Mouse (Mus musculus) macrophage (primary cell): ENCODE results near the gene 2010111I01Rik. TPM values are rescaled to one million over a fixed set of nuclear protein-coding genes. Genes with fewer than 3 reads are reported as not detected.
A peak's percentile ranks its signal among the peaks of the same experiment; 100 is the strongest.
"Not testable (repeated sequence)": the region's sequence is repeated elsewhere in the genome, so short reads cannot be mapped to it uniquely, and the experiment has no call there.

Experiments
- H3K27ac ChIP-seq: fragments of 350-480 bp; formaldehyde crosslinking; 2 replicates; pipeline ENCODE4 v1.9.0; 2021
- H3K36me3 ChIP-seq: fragments of 350-480 bp; formaldehyde crosslinking; 2 replicates; pipeline ENCODE4 v1.9.0; 2021; ENCODE audit errors: inconsistent target
- H3K4me3 ChIP-seq: fragments of 350-480 bp; formaldehyde crosslinking; 2 replicates; pipeline ENCODE4 v1.9.0; 2021; ENCODE audit errors: inconsistent target
- H3K79me2 ChIP-seq: fragments of 350-480 bp; formaldehyde crosslinking; 2 replicates; pipeline ENCODE4 v1.9.0; 2021; ENCODE audit errors: inconsistent target
- WGBS: methylation state at CpG from one replicate; pipeline ENCODE4 v1.1.7; 2026; ENCODE audit warnings: inconsistent platforms; ENCODE audit not compliant: missing documents; 5-methylcytosine and 5-hydroxymethylcytosine counted together
- polyA plus RNA-seq: library from polyadenylated mRNA; stranded (reverse); fragments of 250-400 nt; gene quantifications from 3 replicates; pipeline ENCODE4 v1.2.4, GENCODE M21; 2018; ENCODE audit warnings: inconsistent platforms

2010111I01Rik gene
- polyA plus RNA-seq, 1 experiment from 2014 or later = 59.3 TPM

DNA sequence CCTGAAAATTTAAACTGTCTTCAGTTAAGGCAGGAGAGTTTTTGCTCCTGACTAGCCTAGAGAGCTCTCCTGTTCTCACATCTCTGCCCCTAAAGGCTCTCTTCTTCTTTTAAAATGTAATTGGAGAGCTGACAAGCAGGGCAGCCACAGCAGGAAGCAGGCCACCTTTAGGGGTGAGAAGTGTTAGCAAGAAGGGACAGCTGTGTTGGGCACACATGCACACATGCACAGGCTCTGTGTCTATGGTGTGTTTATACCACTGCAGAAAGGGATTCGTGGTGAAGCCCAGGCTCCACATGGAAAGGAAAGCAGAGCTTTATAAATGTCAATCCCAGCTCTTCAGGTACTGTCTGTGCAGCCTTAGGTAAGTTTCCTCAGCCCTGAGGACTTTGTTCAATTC is 241.7 kb downstream of the 2010111I01Rik start:
- Histone ChIP-seq H3K36me3 (no peaks in the 10 kb centered on the region), H3K4me3 (no peak overlapping the region), H3K27ac (no peak overlapping the region), H3K79me2 (no peaks in the 10 kb centered on the region)
- 100% methylated on average over 1 of the region's 1 CpGs for WGBS

DNA sequence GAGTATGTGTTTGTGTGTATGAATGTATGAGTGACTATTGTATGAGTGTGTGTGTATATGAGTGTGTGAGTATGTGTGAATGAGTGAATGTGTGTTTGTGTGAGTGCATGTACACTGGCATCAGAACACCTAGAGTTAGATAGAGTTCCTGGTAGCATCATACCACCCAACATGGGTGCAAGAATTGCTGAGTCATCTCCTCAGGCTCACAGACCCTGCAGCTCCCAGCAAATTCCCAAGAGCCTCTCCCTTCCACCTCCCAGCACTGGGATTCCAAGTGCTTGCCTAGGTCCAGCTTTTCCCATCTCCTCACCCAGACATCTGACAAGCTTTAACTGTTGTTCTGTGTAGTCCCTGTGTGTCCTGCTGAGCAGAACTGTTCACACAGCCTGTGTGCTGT is 251.8 kb downstream of the 2010111I01Rik start:
- no peak overlapping the region for H3K27ac ChIP-seq
- no peaks in the 10 kb centered on the region for H3K79me2 ChIP-seq
- no peaks in the 10 kb centered on the region for H3K36me3 ChIP-seq
- no peak overlapping the region for H3K4me3 ChIP-seq

DNA sequence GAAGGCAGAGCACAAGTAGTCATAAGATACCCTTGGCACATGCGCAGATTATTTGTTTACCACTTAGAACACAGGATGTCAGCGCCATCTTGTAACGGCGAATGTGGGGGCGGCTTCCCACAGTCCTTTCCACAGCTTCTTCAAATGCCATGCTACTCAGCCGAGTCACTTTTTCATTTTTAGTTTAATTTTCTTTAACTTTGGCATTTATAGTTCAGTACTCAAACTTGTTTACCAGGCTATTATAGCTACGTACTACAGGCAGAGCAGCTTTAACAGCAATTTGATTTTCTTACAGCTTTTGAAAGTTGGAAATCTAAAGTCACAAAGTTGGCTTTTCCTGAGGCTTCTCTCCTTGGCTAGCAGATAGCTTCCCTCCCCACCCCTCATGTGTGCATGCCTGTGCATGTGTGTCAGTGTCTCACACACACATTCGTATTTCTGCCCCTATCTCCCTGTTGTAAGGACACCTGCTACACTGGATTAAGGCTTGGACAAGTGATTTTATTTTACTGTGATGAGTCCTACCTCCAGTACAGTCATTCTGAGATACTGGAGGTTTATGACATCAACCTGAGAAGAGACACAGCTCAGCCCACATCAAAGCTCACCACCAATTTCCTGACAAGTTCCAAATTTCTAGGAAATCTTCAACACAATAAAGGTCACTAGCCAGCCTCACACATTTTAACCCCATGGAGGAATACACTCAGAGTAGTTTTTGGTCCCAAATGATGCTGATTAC is 258.5 kb downstream of the 2010111I01Rik start:
- no peaks in the 10 kb centered on the region for H3K36me3 ChIP-seq
- H3K4me3 ChIP-seq = no peak overlapping the region
- no peak overlapping the region for H3K27ac ChIP-seq
- H3K79me2 ChIP-seq = no peaks in the 10 kb centered on the region
- WGBS = 97% methylated on average over 7 of the region's 8 CpGs

DNA sequence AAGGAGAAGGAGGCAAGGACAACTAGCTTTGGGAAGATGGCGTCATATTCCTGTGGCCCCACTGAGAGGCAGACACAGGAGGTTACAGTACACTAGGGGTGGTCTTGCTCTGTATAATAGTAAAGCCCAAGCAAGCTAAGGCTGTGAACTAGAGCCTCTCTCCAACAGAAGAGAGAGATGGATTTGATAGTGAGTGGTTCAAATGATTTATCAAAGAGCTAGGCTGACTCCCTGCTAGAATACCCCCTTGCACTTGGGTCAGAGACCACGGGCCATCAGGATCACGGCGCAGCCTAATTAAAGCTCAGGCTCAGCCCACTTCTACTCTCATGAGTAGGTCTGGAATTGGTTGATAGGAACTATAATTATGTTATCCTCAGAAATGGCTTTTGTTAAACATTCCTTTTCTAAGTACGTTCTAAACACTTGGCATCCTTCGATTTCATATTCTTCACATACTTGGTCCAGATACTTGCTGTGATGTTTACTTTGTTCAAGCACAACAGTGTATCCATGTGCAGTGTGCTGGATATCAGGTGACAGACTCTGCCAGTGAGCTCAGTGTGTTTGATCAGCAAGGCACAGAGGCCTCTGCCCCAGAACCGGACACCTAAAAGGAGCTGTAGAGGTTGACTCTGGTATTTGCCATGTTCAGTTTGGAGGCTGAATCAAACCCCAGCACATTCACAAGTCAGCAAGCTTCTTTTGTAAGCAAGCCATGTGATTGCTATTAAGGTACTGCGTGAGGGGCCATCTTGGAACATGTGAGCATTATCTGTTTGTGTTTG is 261.3 kb downstream of the 2010111I01Rik start:
- WGBS = 98% methylated on average over 8 of the region's 8 CpGs
- no peaks in the 10 kb centered on the region for H3K79me2 ChIP-seq
- no peak overlapping the region for H3K27ac ChIP-seq
- H3K36me3 ChIP-seq = no peaks in the 10 kb centered on the region
- no peak overlapping the region for H3K4me3 ChIP-seq

DNA sequence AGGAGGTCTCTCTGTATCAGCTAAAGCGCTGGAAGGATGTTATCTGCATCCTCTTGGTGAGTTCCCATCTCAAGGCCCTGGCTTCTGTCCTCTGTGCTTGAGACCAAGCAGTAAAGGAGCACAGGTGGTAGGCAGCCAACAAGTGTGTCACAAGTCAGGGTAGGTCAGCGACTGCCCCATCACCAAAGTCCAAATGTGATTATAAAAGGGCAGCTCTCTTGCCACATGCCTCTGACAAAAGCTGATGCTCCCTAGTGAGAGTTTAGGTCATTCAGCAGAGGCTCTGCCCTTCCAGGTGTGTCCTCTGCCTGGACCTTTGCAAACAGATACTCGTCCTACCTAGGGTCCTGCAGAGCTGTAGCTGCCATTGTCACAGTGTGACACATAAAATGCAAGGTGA is 263.1 kb downstream of the 2010111I01Rik start:
- H3K4me3 ChIP-seq = no peak overlapping the region
- no peak overlapping the region for H3K27ac ChIP-seq
- H3K36me3 ChIP-seq = no peaks in the 10 kb centered on the region
- no peaks in the 10 kb centered on the region for H3K79me2 ChIP-seq
- WGBS = 98% methylated on average over 3 of the region's 3 CpGs

DNA sequence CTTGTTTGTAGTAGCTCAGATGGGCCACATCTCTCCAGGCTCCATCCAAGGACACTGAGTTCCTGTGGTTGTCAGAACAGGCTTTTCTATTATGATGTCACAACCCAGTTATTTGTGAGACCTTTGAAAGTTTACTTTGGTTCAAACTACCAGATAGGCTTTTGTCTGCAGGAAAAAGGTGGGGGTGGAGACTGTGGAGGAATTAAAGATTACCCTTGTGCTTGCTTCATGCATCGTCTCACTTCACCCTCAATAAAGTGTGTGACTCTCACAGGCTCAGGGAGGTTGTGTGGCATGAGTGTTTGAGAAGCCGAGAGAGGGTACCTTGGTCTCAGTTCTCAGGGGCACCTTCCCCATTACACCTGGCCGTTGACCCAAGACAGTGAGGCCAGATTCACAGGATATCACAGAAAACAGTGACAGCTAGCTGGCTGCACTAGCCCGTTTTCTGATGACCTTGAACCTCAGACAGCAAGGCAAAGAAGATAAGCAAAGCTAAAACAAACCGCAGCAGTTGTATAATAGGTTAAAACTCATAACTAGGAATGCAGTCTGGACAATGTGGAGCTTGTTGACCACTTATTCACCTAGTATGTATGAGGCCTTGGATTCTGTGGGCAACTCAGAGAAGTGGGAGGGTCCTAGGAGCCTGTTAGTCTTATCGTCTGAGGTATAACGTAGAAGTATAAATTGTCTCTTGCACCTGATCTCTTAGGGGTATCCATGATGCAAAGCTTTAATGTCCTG is 266.4 kb downstream of the 2010111I01Rik start:
- WGBS = 93% methylated on average over 7 of the region's 7 CpGs
- Histone ChIP-seq H3K36me3 (no peaks in the 10 kb centered on the region), H3K4me3 (no peak overlapping the region), H3K79me2 (no peaks in the 10 kb centered on the region), H3K27ac (no peak overlapping the region)

DNA sequence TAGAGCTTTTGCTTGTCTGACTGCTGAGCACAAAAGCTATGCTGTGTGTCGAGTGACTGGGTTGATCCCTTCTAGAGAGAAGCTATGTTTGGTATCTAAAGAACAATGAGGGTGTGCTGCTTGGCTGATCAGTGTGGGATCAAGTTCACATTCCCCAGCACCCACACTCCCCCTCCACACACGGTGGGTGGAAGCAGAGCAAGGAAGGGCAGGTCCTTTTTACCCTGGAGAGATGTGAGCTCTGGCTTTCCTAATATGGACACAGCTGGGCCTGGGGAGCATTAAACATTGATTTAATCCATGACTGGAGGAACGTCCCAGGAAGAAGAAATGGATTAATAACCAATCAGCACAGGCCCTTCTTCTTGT is 267.0 kb downstream of the 2010111I01Rik start:
- Histone ChIP-seq H3K27ac (no peak overlapping the region), H3K79me2 (no peaks in the 10 kb centered on the region), H3K4me3 (no peak overlapping the region), H3K36me3 (no peaks in the 10 kb centered on the region)
- WGBS = 85% methylated on average over 3 of the region's 3 CpGs

DNA sequence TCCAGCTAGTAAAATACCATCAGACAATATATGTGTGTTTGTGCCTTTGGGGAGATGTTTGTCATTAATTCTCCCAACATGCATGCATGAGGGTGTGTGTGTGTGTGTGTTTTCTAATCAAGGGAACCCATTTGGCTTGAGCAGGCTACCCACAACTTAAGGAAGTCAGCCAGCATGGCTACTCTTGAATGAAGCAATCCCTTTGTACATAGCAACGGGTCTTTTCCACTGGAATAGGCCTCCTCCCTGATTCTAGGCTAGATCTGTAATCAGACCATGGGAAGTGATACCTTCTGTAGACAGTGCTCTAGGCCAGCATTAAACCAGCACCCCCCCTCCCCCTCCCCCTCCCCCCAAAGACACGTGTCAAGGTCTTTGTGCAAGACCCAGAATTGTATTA is 267.9 kb downstream of the 2010111I01Rik start:
- no CpG with 5 or more reads among the region's 2 CpGs for WGBS
- Histone ChIP-seq H3K79me2 (no peaks in the 10 kb centered on the region), H3K4me3 (no peak overlapping the region), H3K27ac (no peak overlapping the region), H3K36me3 (no peaks in the 10 kb centered on the region)

DNA sequence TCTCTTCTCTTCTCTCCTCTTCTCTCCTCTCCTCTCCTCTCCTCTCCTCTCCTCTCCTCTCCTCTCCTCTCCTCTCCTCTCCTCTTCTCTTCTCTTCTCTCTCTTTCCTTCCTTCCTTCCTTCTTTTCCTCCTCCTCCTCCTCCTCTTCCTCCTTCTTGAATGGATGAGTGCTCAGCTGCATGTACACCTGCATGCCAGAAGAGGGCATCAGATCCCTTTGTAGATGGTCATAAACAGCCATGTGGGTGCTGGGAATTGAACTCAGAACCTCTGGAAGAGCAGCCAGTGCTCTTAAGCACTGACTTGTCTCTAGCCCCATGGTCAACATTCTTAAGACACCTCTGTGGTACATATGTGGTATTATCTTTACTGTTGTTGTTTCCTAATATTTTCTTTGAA is 269.8 kb downstream of the 2010111I01Rik start:
- H3K79me2 ChIP-seq, H3K36me3 ChIP-seq, H3K4me3 ChIP-seq, H3K27ac ChIP-seq: not testable (repeated sequence)

DNA sequence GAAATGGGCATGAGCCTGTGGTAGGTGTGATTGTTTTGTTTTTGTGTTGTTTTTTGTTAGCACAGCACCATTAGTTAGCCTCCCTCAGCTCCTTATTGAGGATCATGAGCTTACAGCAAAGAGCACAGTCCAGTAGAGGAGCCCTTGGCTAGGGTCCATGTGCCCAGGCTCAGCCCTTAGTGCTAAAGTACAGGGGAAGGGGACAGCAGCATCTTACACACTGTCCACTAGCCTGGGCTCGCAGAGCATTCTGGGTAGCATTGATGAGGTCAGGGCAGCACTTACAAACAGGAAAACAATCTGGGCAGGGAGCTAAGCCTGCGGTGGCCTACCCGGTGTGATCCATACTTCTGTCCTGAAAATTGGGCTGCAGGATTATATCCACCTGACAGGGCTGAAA is 270.9 kb downstream of the 2010111I01Rik start:
- Histone ChIP-seq H3K4me3 (no peak overlapping the region), H3K36me3 (no peaks in the 10 kb centered on the region), H3K79me2 (peaks cover 12% of the 10 kb centered on the region), H3K27ac (no peak overlapping the region)
- 85% methylated on average over 3 of the region's 3 CpGs for WGBS

DNA sequence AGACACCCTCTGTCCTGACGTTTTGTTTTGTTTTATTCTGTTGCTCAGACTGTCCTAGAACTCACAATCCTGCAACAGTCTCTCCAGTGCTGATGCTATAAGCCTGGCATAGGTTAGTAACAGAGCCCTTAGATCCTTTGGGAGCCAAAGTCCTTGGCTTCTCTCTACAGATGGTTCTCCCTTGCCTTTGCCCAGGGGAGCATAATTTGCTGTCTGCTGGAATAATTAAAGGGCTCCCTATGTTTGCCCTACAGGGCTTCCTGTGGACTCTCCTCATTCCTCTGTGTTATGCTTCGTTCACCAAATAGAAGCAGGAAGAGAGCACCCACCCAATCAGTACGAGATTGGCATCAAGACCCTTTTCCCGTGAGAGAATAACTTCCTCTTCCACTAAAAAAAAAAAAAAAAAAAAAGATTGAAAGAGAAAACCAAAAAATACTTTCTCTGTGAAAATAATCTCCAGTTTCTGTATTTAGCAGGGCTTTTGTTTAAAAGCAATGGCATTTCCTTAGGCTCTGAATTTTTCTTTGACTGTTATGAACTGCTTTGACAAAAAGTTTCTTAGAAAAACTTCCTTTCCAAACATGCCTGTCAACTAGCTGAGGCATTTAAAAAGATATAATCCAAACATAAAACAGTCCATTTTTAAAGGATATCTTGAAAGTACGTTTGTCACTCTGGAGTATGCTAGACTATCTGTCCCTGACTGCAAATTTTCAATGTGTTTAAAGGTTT is 271.6 kb downstream of the 2010111I01Rik start:
- no peak overlapping the region for H3K27ac ChIP-seq

DNA sequence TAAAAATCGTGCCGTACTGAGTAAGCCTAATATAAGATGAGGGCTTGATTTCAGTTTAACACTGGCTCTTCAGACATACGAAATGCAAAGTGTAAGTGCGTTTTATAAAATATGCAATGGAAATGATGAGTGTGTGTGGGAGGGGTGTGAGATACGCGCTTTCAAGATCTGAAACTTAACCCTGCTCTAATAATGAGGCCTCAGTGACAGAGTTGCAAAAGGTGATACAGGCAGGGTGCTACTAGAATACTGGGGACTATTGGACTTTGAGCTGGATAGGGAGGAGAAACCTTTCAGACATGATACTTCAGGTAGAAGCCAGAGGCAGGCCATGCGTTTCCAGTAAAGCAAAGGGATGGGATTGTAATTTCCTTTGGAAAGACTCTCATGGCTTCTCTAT is 273.4 kb downstream of the 2010111I01Rik start:
- no peak overlapping the region for H3K27ac ChIP-seq
- H3K4me3 ChIP-seq = no peak overlapping the region
- H3K36me3 ChIP-seq = no peaks in the 10 kb centered on the region
- 93% methylated on average over 7 of the region's 7 CpGs for WGBS
- H3K79me2 ChIP-seq = peaks cover 37% of the 10 kb centered on the region

More for the DNA sequence above, 271.6 kb downstream of the 2010111I01Rik start:
- WGBS = 74% methylated on average over 3 of the region's 5 CpGs
- H3K4me3 ChIP-seq = no peak overlapping the region
- H3K79me2 ChIP-seq = peaks cover 20% of the 10 kb centered on the region
- H3K36me3 ChIP-seq = no peaks in the 10 kb centered on the region

DNA sequence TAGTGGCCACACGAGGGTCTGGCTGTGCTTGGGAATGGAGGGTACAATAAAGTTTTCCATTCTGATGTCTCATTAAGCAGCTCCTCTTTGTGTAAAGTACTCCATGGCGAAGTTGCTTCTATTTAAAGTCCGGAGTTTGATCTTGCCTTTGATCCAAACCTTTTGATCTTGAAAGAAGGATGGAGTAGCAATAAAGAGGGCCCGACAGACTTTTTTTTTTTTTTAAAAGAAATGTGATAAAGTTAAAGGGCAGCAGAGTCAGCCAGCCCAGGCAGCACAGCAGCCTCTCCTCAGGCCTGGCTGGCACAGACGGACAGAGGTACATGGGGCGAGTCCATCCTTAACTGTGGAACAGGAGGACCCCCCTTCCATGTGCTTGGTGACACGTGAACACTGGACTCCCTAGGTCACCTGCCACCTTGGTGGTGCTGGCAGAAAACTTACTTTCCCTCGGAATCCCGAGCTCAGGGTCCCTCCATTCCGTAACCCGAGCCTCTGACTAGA is 274.7 kb downstream of the 2010111I01Rik start:
- peak overlapping the region; percentile 56 for H3K27ac ChIP-seq
- WGBS = 29% methylated on average over 11 of the region's 11 CpGs

DNA sequence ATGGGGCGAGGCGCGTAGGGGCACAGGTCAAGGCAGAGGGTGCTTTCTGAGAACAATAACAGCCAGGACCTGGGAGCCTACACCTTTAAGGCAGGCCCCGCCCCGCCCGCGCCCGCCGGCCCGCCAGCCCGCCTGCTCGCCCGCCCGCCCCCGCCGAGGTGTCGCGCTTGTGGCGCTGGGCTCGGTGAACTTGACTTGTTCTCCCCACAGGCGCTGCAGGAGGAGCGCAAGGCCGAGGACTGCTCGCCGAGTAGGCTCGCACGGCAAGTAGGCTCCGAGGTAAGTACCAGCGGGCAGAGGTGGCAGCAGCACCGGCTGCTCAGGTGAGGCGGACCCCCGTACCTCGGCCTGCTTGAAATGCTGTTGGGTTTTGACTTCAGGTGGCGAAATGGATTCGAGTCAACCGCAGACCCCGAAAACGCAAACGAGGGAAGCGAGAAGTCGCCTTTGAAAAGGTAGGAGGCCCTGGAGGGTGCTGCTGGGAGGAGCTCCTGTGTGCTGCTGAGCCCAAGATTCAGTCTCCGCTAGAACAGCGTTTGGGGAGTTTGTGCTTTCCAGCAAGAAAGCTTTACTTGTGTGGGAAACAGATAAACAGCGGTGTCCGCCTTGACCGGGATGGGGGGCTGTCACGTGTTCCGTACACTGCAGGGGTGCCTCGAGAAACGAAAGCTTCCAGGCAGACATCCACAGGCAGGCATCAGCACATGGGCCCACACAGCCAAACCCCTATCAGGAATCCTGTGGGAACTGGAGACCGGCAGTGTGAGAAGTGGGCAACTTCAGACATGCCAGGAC is 275.4 kb downstream of the 2010111I01Rik start:
- peak overlapping the region; percentile 96 for H3K4me3 ChIP-seq
- no peaks in the 10 kb centered on the region for H3K36me3 ChIP-seq
- peaks cover 58% of the 10 kb centered on the region for H3K79me2 ChIP-seq
- WGBS = 1% methylated on average over 51 of the region's 51 CpGs
- peak overlapping the region; percentile 100 for H3K27ac ChIP-seq

More for the DNA sequence above, 274.7 kb downstream of the 2010111I01Rik start:
- peak overlapping the region; percentile 96 for H3K4me3 ChIP-seq
- H3K36me3 ChIP-seq = no peaks in the 10 kb centered on the region
- peaks cover 51% of the 10 kb centered on the region for H3K79me2 ChIP-seq
